Mouse (Mus musculus): ENCODE measurements around the gene Cdk5rap1.
"Not testable (repeated sequence)": the region's sequence is repeated elsewhere in the genome, so short reads cannot be mapped to it uniquely, and the experiment has no call there.

The Cdk5rap1 gene

DNA sequence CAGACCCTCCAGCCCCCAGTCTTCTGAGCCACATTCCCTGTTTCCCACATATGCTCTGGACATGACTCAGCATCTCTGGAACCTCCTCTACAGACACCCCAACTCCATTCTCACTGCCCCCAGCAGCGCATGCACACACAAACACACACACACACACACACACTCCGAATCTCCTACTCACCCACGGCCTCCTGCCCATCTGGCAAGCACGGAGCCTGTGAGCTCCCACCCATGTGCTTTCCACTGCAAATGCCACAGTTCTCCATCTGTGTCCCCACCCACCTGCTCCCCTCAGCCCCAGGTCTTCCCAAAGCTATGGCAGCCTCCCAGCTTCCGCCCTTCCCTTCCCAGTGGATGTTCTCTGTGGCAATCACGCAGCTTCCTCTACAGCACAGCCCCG is 6.3 kb upstream of the Cdk5rap1 start:
- CTCF ChIA-PET = no interaction called here

DNA sequence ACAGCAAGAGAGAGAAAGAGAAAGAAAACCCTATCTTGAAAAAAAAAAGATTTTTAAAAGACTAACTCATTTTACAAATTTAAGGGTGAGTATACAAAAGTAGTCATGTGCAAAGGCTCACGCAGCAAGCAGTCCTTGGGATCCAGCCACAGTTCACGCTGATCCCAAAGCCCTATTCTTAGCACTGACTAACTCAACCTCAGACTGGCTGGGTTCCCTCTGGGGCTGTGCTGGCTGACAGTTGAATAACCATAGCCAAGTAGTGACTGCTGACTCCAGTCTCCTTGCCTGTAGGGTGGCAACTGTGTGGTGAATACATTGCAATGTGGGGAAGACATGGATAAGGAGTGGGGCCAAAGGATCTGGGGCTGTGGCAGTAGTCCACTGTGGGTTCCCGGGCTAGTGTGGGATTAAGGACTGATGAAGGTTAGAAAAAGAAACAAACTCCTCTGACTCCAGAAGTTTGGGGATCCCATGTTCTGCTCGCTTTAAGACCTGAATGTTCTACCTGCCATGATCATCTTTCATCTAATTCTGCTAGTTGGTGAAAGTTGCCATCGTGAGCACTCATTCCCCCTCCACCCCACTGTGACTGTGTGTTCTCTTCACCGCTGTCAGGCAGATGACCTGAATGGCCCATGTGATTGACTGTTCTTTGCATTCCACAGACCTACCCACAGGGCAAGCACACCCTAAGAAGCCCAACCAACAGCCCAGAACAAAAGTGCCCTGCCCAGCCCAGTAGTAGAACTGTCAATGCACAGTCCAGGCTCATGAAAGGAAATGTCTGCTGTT is 2.2 kb upstream of the Cdk5rap1 start:
- CTCF ChIA-PET = no interaction called here

DNA sequence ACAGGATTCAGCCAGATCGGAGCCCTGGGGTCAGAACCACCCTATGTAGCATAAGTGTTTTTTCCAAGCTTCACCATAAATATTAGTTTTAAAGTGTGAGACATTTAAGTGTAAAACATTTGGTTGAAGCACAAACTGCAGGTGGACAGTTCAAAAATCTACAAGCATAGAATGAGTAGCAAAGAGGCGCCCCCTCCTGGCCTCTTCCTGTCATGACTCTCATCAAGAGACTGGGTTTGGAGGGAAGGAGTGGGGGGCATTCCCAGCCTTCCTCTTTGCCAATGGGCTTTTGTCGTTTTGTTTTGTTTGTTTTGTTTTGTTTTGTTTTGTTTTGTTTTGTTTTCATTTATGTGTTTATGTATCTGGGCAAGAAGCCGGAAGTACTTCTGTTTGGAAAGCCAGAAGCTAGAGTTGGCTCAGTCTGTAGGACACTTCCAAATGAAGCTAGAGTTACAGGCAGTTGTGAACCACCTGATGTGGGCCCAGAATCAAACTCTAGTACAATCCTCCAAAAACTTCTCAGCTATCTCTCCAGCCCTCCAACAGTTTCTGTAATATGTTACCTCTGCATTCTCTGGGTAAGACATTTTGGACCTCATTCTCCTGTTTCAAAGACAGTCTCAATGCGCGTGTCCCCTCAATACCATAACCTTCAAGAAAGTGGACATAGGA is 1.3 kb upstream of the Cdk5rap1 start:
- CTCF ChIA-PET = interaction anchor here (0.5 kb wide), 1 partner anchor 1377 kb away, joined by 3 read pairs; no protein-coding TSS in a partner anchor

DNA sequence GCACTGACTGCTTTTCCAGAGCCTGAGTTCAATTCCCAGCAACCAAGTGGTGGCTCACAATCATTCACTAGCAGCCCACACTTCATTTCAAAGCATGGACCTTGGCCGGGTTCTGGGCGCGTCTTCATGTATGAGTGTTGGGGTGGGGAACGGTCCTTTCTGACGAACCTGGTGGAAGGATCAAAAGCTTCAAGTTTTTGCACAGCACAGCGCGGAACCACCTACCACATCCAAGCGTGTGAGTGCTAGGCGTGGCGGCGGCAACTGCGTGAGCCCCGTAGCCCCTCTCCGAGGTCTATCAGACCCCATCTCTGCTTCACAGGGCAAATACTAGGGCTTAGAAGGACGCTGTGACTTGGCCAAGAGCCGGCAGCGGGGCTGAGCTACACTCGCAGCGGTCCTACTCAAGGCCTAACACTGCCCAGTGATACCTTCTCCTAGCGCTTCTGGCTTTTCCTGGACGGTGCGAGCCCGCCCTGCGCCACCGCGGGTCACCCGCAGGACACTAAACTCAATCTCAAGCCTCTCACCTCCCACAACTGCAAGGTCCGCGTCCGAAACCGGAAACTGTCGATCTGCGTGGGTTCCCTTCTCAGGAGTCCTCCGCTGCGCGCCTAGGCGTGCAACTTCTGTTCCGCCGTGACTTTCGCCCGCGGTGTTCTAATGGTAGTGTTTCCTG is 520 bp downstream of the Cdk5rap1 start:
- CTCF ChIA-PET = interaction anchor here (0.6 to 0.8 kb wide), 3 partner anchors 100 to 690 kb away, joined by 3 to 9 read pairs (median 6); no protein-coding TSS in a partner anchor

DNA sequence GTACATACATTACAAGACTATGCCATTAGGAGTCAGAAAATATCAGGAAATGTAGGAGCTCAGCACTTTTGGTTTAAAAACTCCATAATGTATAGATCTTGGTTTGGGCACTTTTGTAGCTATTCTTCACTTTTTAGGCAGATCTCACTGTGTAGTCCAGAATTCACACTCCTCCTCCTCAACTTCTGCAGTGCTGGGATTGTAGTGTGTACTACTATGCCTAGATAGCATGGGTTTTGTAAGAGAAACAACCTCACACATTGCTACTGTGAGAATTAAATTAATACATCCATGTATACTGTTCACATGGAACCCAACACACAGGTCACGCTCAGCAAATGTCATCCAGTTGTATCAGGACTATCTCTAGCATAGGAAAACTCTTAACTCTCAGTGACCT is 5.3 kb downstream of the Cdk5rap1 start:
- CTCF ChIA-PET = no interaction called here

DNA sequence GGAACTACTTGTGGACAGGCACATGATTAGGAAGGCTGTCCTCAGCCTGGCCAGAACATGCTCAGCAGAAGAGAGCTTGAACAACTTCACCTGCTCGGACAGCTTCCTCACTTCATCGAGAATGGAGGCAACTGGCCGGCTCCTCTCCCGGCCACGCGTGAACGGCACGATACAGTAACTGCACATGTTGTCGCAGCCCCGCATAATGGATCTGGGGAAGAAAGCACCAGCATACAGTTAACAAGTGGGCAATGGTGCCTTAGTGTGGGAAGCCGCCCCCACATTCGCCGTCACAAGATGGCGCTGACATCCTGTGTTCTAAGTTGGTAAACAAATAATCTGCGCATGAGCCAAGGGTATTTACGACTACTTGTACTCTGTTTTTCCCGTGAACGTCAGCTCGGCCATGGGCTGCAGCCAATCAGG is 18.8 kb downstream of the Cdk5rap1 start:
- CTCF ChIA-PET = not testable (repeated sequence)

DNA sequence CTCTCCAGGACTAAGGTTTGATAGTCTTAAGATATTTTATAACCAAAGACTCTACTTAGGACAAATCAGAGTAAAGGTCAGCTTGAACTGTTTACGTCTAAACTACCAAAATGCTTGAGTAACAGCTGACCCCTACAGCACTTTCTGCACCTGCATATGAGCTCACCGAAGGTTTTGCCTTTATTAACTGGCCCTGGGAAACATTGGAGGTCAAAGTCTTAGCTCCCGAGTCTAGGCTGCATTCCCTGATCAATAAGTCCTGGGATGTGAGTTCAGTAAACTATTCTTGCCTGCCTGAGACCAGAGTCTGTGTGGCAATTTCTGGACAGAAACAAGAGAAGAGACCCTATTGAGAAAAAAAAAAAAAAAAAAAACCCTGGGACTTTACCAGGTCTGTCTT is 24.7 kb downstream of the Cdk5rap1 start:
- CTCF ChIA-PET = interaction anchor here (0.6 kb wide), 1 partner anchor 218 kb away, joined by 3 read pairs; no protein-coding TSS in a partner anchor

DNA sequence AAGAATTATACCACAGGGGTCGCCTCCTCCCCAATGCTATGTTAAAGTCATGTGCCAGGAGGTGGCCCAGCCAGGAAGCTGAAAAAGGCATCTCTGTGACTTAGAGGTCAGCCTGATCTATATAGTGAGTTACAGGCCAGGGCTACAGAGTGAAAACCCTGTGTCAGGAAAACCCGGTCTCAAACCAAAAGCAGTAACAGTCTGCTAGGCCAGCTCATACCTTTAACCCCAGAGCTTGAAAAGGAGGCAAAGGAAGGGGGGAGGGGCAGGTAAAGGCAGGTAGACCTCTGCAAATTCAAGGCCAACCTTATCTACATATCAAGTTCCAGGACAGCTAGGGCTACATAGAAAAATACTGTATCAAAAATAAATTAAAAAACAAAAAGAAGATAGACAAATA is 33.5 kb downstream of the Cdk5rap1 start:
- CTCF ChIA-PET = no interaction called here

DNA sequence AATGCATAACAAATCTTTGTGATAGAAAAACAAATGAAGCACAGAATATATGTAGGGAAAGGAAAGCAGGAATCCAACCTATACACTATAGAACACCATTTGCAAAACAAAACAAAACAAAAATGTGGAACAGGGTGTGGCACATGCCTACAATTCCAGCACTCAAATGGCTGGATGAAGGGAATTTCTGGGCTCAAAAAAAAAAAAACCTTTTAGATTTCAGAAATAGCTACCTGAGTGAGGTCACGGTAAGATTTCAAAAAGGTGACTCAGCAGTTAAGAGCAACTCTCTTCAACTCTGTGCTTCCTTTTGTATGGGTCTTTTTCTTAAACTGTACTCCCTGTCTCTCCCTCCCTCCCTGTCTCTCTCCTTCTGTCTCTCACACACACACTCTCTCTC is 34.6 kb downstream of the Cdk5rap1 start:
- CTCF ChIA-PET = no interaction called here

DNA sequence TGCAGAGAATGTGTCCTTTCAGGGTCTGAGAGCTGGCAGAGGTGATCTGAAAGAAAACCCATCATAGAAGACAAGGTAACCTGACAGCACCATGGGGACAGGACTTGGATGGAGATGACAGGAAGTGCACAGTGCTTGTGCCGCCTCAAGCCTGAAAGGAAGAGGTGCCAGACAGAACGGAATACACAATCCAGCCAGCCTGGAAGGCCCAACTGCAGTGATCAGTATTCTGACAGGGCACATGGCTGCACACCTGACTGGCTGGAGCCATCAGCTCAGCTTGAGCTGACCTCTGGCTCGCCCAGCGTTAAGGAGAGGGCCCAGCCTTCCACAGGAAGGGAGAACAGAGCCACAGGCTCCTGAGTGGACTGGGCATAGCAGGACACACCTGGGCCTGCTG is 37.2 kb downstream of the Cdk5rap1 start:
- CTCF ChIA-PET = no interaction called here

DNA sequence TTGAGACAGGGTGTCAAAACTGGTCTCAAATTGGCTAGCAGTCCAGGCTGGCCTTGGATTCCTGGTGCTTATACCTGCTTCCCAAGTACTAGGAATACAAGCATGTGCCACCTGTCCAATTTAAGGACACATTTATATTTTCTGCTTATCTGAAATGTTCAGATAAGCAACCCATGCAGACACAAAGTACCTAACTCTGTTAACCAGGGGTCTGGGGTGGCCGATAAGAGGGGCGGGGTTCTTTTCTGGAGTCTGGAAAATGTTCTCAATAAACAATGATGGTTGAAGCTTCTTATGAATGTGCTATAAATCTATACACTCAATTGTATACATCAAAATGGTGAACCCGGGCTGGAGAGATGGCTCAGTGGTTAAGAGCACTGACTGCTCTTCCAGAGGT is 46.0 kb downstream of the Cdk5rap1 start:
- CTCF ChIA-PET = no interaction called here

DNA sequence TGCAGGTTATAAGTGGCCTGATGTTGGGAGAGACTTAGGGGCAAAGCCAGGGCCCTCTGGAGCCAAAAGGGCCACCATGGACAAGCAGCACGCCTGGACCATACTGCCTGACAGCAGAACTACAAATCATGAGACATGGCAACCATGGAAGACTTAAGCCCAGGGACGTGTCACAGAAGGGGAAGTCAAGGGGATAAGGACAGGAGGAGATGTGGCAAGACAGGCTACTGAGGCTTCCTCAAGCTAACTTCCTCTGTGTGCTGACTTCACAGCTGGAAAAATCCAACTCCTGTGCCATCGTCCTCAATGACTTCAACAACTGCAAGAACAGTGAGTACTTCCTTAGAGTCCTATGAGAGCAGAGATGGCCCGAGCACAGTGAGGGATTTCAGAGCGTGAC is 59.0 kb downstream of the Cdk5rap1 start:
- CTCF ChIA-PET = not testable (repeated sequence)

DNA sequence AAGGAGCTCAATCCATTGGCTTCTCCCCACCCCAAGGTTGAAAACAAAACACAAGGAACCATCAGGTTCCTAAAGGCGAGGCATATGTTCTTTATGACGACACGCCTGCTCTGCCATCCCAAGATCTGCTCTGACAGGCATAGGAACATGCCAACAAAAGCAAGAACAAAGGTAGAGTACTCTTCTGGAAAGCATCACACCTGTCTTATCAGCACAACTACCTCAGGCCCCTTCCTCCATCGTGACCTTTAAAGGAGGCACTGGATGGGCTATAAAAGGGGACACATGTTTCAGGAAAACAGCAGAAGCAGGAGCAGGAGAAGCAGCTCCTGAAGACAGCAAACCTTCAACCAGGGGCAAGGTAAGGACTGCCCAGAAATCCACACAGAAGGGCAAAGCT is 65.9 kb downstream of the Cdk5rap1 start, which contains the start of gene Bpifb9b:
Gene Bpifb9b, plus strand, starts transcription at position 301 of the 400 bp plus-strand sequence.
- CTCF ChIA-PET = not testable (repeated sequence)

DNA sequence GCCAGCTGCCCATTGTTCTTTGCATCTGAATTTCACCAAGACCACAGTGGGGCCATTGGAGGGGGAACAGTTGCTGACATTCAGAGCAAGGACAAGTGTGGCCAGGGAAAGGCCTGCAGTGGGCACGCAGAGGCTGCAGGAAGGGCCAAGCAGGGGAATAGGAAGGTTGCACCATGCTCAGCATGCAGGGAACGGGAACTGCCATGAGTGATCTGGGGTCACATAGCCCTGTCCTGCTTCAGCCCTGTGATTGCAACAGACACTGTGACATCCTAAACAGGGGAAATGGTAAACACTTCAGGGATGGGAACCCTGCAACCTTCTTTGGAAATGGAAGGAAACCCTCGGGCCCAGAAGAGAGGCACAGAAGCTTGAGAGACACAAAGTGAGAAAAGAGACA is 68.2 kb downstream of the Cdk5rap1 start:
- CTCF ChIA-PET = not testable (repeated sequence)

DNA sequence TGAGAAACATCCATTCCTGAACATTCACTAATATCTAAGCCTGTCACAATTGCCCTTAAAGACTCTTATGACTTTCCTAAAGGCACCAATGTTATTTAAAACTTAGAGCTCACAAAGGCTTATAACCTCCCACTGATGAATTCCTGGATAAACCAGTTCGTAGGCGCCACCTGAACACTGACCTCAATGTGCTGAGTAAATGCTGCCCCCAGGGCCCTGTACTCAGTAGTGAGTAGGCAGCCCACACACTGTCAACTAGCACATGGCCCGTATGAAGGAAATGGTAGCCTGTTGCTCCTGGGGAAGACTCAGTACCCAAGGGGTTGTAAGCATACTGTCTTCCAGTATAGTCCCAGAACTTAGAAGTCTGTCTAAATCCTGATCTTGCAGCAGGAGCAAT is 71.0 kb downstream of the Cdk5rap1 start:
- CTCF ChIA-PET = interaction anchor here (0.6 kb wide), 1 partner anchor 122 kb away, joined by 3 read pairs; no protein-coding TSS in a partner anchor

DNA sequence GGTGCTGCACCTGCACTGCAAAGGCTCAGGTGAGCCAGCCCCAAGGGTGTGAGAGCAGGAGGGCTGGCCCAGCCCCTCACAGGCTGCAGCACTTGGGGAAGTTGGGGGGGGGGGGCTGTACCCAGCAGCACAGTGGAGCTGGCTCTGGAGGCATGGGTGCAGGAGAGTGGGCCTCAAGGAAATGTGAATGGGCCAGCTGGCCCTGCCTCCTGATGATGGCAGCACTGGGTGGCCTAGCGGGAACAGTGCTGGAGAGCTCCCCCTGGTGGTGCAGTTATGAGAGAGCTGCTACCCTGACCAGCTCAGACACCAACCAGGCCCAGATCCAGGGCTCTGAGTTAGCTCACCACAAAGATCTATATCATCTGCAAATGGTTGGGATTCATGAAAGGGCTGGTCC is 72.3 kb downstream of the Cdk5rap1 start:
- CTCF ChIA-PET = no interaction called here

DNA sequence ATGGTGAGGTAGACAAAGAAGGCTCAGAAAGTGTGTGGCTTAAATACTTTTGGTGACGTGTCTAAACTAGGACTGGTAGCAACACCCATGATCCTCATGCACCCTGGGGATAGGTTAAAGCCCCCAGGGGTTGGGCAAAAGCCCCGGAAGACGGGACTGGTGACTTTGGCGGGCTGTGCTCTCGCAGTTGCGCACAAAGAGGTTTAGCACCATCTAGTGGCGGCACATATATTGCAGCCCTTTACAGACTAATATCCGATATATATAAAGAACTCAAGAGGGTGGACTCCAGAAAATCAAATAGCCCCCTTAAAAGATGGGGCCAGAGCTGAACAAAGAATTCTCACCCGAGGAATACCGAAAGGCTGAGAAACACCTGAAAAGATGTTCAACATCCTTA is 78.1 kb downstream of the Cdk5rap1 start:
- CTCF ChIA-PET = not testable (repeated sequence)

DNA sequence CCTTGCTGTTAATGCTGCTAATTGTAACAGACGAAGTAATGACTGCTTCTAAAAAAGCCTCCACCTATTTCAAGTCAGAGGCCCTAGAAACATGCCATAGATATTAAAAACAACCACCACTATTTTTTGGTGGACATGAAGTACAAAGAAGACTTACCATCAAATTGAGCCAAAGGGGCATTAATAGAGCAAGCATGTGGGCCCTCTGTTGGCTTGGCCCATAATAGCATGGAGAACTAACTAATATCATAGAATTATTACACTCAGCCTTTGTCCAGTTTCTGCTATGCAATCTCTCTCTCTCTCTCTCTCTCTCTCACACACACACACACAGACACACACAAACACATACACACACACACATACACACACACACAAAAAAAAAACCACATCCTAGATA is 80.0 kb downstream of the Cdk5rap1 start:
- CTCF ChIA-PET = no interaction called here

DNA sequence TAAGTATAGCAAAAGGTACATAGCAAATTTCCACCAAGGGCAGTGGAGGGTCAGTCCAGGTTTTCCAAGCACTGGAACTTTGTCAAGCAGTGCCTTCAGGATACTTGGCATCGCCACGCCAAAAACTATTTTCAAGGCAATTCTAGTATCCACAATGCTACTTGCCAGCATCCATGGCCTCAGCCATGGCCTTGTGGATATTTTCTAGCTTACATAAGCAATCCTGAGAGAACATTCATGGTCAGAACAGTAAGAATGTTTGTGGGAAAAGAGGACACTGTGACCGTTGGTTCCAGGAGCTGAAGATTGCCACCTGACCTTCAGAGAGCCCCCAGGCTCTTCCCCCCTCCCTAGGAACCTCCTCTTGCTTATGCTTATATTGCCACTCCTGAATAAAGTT is 80.9 kb downstream of the Cdk5rap1 start:
- CTCF ChIA-PET = not testable (repeated sequence)
